Mouse (Mus musculus) 416B (cell line): ENCODE measurements around the gene Dtd1.

Experiments used
- DNase-seq: peaks from one replicate; pipeline ENCODE4 v3.0.0; 2011; ENCODE audit warnings: low read depth

Dtd1 gene

DNA sequence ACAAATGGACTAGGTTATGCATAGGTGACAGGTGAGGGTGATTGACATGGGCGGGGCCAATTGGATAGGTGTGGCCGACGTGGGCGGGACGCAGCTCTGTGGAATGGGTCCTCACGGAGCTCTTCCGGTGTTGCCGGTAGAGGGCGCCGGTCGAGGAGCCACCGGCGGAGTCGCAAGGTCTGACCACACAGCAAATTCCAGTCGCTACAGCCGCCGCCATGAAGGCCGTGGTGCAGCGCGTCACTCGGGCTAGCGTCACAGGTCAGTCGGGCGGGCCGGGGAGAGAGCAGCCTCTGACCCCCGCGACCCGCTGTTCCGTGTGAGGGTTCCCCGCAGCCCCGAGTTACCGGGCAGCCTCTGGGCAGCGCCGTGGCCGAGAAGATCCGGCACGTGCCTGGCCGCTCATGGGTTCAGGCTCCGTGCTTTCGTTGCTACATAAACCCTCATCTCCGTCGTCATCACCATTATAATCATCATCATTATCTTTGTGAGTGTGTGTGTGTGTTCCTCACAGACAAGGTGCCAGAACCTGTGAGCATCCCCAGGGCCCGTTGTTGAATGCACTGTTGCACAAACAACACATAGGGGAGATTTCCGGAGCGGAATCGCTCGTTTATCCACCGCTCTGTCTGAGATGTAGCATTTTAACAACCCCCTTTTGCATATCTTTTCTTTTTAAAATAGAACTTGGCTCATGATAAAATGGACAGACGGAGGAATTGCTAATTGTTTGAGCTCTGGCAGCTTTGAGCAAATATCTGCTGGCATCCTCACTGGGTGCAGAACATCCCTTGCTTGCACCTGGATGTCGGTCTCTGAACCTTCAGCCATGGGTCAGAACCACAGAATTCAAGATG, at the start of gene Dtd1:
Gene Dtd1 (plus strand): TSS at position 67 of the 857 bp plus-strand sequence.
- peak; percentile 86 for DNase-seq

DNA sequence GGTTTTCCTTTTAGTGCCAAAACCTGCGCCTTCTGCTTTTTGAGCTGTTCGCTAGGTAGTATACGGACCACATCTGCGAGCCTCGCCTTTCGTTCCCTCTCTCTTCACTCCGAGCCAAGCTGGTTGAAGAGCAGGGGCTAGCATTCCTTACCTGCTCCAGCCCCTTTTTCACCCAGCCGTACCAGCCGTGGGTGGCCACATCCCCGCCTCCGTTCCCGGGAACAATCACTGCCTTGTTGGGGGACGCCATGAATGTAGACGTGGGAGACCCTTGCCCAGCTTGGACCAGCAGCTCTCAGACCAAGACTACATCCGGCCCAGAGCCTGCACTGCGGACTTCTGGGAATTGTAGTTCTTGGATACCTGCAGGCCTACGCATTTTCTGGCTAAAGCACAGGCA, 49.2 kb upstream of the Dtd1 start, which contains the start of gene Rbbp9:
Gene Rbbp9 (minus strand): TSS at position 341 of the 400 bp plus-strand sequence.
- peak; percentile 71 for DNase-seq

DNA sequence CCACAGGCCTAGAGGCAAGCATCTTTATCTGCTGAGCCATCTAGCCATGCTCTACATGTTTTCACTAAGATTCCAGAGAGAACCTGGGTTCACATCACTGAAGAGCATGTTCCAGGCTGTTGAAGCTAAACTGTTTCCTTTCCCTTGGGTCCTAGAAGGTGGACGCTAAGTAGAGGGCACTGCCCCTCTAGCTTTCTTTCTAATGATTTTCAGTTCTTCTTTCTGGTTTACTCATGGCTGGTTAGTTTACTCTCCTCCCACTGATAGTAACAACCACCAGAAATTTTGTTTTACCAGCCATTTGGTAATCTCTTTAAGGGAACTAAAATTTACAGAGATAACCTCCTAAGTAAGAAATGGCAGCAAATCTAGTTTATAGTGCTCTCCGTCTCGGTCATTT, 45.8 kb upstream of the Dtd1 start:
- no peak for DNase-seq

DNA sequence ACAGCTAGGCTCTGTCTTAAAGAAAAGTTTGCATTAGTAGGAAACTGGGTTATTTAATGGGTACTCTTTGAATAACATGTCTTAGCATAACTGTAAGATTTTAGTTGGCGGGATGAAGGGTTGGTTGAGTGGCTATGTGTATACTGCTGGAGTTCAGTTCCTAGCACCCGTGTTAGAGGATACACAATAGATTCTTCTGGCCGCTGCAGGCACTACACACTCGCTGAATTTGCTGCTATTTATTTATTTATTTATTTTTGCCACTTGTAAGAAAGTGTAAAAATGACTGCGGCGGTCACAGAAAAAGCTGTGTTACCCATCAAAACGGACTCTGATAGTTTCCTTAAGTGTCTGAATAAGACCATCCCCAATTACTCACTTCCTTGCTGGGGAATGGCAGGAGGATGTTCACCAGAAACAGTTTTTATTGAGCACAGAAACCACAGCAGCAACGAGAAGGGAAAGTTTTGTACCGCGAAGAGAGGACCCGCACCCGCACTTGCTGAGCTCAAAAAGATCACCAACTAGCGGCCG, 44.3 kb upstream of the Dtd1 start:
- no peak for DNase-seq

DNA sequence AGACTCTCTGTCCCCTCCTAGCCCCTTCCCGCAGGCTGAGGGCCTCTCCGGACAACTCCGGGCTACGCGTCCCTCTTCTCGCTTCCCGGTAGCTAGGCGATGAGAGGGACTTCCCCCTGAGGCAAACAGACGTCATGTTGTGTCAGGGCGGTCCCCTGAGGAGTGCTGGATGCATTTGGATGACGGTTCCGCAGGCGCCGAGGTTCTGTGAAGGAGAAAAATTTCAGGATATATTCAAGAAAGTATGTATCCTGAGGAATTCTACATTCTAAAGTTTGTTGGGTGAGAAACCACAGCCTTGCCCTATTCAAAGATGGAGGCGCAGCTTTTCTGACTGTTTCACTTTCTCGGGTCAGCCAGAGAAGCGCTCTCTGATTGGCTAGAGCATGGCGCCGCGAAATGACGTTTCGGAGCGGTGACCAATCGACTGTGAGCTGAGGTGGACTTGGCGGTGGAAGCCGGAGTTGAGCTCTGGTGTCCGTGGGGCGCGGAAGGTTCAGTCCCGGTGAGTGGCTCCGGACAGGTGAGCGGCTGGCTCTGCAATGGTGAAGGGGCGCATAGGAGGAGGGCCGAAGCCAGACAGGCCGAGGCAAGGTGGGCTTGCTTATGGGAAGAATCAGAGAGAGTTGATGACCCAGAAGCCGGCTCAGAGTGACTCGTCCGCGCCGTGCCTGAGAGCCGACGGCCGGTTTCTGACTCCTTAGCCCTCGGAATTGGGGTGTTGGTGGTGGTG, 43.7 kb upstream of the Dtd1 start, which contains the start of gene Sec23b:
Gene Sec23b (plus strand): TSS at position 410 of the 733 bp plus-strand sequence.
- peak; percentile 98 for DNase-seq

DNA sequence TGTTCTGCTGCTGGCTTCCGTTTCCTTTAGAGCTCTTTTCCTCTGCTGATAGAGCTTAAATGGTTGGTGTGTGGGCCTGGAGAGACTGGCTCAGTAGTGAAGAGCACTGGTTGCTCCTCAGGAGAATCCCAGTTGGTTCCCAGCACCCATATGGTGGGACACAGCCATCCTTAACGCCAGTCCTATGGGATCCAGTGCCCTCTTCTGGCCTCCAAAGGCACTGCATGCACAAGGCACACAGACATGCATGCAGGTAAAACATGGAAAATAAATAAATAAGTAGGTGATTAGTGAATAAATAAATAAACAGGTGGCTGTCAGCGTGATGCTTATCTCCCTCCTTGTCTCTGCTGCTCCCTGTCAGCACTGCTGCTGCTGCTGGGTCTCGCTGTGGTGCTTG, 11.0 kb upstream of the Dtd1 start:
- DNase-seq, result no peak

DNA sequence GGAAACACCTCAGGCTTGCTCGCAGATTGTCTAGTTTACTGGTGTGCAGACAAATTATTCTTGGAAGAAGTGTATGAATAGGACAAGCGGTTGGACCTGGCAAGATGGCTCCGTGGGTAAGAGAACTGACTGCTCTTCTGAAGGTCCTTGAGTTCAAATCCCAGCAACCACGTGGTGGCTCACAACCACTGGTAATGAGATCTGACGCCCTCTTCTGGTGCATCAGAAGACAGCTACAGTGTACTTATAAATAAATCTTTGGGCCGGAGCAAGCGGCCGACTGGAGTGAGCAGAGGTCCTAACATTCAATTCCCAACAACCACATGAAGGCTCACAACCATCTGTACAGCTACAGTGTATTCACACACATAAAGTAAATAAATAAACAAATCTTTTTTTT, 6.7 kb upstream of the Dtd1 start:
- peak; percentile 44 for DNase-seq

DNA sequence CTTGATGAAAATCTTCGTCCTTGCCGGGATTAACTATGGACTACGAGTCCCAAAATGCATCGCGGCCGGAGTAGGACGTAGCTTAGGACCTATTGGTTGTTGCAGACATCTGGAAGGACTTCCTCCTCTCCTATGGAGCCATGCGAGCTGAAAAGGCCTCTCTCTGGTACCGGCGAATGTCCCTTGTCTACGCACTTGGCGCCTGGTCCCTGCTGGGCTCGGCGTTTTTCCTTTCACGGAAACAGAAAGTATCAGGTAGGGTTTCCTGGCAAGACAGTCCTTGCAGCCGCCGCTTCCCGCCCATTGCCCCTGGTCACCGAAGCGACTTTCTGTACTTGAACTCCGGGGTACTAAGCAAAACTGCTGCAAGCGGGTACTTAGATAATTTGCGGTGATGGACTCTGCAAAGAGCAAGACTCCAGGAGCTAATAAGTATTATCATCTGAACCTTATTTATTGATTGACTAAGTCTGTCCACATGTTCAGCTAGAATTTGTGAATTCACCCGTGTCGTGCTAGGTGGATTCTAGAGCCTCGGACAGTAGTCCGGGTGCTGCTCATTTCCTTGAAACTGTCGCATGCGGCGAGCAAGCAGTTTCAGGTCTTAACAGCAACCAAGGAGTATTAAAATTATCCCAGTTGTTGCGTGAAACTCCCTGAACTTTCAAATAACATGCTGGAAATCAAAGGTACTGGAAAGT, 5.6 kb upstream of the Dtd1 start, which contains the start of gene Smim26:
Gene Smim26 (plus strand): TSS at position 104 of the 701 bp plus-strand sequence.
- peak; percentile 88 for DNase-seq

DNA sequence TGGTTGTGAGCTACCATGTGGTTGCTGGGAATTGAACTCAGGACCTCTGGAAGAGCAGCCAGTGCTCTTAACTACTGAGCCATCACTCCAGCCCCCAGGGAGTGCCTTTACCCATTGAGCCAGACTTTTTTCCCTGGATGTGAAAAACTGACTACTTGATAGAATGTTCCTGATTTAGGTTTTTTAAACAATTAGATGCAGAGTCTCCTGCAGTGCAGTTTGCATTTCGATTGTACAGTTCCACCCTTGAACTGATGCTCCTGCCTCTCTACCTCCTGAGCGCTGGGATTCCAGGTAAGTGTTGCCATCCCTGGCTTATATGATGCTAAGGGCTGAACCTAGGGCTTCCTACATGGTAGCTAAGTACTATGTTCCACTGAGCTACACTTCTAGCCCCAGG, 1.7 kb upstream of the Dtd1 start:
- DNase-seq, result no peak

DNA sequence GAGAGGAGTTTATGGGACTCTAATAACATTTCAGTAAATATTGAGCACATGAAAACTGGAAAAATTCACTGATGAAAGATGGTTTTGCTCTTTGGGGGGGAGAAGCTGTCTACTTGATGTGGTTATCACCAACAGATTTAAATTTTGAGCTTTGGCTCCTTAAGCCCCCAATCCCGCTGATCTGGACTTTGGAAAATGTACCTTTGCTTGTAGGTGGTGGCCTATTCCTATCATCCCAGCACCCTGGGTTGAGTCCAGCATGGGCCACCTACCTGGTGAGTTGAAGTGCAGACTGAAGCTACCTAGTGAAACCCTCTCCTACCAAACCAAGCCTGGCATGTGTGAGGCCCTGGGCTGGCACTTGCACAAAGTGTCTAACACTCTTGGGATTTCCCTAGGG, 1.9 kb downstream of the Dtd1 start:
- DNase-seq, result no peak

DNA sequence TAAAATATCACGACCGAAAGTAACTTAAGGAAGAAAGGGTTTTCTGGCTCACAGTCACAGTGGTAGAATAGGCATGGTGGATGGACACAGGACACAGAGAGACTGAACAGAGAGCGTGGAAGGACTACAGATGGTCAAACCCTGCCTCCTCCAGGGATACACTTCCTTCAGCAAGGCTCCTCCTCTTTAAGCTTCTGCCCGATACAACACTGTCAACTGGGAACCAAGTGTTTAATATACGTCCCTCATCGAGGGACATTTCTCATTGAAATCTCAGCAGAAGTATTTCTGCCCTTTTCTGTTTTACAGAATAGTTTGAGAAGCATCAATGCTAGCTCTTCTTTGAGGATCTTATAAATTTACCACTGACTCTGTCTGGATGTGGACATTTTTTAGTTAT, 14.3 kb downstream of the Dtd1 start:
- no peak for DNase-seq

DNA sequence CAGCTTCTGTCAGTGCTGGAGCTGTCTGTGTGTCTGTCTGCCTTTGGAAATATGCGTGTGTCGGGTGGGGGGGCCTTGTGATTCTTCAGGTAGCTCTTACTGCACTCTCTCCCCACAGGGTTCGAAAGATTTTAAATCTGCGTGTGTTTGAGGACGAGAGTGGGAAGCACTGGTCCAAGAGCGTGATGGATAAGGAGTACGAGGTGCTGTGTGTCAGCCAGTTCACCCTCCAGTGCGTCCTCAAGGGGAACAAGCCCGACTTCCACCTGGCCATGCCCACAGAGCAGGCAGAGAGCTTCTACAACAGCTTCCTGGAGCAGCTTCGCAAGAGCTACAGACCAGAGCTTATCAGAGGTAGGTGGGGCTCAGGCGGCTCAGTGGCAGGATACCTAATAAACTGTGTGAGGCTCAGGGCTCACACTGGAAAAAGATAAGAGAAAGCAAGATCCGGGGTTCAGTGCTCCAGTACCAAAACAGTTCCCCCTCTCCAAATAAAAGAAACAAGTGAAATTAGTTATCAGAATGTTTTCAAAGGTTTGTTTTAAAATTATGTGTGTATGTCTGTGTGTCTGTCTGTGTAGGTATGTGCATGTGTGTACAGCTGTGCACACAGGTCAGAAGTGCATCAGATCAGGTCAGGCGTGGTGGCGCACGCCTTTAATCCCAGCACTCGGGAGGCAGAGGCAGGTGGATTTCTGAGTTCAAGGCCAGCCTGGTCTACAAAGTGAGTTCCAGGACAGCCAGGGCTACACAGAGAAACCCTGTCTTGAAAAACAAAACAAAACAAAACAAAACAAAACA, 17.6 kb downstream of the Dtd1 start:
- no peak for DNase-seq

DNA sequence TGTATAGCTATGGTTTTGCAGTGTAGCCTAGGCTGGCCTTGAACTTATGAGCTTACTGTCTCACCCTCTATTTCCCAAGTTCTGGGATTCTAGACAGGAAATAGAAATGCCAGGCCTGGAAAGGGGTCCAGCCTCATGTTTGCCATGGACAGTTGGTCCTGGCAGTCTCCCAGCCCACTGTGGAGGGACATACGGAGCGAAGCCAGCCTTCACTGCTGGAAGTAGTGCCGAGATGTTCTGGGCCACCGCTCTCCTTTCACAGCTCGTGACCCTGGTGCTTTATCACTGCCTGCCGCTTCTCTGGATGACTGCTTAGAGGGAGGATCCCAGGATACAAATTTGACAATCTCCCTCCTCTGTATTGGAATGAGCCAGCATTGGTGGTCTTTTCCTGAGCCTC, 21.8 kb downstream of the Dtd1 start:
- no peak for DNase-seq

DNA sequence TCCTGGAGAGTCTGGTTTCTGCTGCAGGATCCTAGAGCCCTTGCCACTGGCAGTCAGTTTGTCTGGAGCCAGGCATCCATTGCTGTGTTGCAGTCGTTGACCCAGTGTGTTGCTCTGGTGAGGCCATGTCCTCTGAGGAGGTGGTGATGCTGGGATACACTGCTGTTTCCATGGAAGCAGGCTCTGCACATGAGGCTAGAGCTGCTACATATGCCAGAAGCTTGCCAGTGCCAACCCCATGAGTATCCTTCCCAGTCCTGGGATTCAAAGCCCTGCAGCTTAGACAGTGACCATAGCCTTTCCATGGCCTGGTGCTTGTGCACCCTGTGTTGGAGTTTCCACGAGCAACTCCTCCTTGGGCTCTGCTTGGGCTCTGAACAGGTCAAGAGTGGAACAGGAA, 33.9 kb downstream of the Dtd1 start:
- DNase-seq, result no peak

DNA sequence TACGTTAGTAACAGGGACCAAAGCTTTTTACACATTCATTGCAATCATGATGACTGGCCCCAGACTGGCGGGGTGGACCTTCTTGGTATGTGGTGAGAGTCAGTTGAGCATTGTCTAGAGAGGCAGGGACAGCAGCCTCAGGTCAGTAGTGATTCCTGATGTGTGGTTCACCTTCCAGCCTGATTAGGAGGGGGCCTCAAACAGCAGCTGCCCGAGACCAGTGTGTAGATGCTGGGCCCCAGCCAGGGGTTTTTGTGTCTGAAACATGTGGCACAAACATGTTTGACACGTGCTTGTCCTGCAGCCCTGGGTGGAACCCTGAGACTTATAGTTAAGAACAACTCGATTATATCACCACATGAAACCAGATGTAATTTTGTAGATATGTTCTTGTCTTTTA, 34.5 kb downstream of the Dtd1 start:
- no peak for DNase-seq

DNA sequence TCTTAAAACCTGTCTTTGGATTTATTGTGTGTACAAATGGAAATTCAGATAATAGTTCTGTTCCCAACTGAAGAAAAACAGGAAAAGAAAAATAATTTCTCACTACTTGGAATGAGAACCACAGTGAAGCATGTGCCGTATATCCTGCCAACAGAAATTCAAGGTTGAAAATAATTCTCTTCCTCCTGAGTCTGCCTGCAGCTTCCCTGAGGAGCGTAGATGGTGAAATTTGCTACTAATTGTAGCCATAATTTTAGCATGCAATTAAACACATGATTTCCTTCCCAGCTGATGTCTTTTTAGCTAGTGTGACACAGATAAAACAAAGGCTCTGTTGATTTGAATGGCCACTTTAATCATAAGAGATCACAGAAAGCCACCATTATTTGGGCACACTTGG, 35.0 kb downstream of the Dtd1 start:
- DNase-seq, result no peak

DNA sequence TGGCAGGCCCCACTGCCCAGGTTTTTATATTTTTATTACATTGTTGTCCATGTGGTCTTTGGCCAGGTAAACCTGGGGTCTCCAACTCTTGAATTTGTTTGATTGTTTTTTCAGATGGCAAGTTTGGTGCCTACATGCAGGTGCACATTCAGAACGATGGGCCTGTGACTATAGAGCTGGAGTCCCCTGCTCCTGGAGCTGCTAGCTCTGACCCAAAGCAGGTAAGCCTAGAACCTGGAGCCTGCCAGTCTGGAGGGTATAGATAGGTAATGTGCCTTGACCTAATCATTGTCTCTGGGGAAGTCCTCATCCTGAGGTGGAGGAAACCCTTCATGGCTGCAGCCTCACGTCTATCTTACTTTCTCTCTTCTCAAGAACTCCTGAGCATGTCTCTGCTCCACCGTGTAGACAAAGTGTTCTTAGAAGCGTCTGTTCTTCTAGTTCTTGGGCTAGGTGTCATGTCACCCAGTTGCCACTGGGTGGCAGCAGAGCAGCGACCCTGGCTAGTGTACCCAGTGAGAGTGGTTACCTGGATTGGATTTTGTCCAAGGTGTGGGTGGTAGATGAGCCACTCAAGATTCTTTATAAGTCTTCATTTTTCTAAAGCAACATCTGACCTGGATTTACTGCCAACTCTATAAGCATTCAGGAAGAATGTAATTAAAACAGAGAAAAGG, 36.1 kb downstream of the Dtd1 start:
- DNase-seq, result peak; percentile 56

DNA sequence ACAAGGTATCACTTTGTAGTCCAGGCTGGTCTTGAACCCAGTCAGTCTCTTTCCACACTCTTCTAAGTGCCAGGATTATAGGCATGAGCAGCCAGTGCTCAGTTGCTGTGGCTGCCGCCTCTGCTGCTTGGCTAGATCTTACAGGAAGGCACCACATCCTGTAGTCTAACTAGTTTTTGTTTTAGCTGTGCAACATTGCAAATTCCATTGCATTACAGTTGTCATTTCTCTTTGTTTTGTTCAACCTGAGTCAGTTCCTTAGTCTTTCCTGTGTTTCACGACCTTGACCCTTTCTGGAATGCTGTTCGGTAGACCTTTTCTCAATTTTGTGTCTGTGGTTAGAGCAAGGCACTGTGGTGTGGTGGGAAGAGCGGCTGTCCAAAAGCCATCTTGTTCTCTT, 37.5 kb downstream of the Dtd1 start:
- DNase-seq, result peak; percentile 70

DNA sequence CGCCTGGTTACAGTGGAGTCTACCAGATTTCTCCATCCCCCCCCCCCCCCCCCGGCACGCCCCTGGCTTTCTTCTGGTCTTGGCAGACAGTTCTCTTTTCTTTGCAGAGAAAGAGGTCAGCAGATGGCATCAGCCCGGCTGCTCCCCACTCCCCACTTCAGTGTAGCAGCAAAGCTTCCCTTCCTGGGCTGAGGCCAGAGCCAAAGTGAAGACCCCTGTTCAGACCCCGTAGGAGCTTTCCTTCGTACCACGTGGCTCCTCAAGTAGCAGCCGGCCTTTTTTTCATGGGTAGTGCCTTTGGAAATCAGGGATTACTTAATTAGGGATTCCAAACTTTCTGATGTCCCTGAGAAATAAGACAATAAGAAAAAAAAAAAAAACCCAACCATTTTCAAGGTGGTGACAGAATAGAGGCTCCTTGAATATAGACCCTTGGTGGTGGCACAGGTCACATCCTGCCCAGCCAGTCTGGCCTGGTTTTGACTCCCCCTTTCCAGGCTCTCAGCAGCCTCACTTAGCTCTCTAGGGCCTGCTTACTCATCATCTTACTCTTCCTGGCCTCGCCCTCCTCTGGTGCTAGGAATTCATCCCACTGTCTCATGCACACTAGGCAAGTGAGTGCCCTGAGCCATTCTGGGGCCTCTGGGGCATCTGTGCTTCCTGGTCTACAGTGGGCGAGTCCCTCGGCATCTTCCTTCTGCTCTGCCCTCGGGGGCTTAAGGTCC, 38.1 kb downstream of the Dtd1 start:
- DNase-seq, result no peak

DNA sequence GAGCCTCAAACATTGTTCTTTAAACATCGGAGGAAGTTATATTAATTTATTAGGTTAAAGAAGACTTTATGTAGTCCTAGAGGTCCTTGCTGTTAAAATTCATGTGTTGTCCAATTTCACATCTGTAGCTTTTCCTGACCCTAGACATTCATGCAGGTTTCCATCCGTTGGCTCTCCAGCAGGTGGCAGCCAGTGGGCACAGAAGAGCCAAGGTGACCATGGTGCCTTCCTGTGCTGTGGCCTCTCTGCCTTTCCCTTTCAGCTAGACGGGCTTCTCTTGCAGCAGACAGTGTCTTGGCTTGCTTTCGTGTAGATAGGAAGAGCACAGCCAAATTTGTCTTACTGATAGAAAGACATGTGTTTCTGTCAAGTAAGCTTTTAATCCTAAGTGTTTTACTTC, 39.0 kb downstream of the Dtd1 start:
- DNase-seq, result peak; percentile 37
